Mouse (Mus musculus): ENCODE data around the gene Zfp36l2.

- TF ChIP-seq NELFE (IDR thresholded peaks at IDR 0.05; ENCODE audit: low read depth, low read length) (no peak), USF2 (conservative IDR thresholded peaks at IDR 0.05; ENCODE audit: low read depth, low read length) (no peak), CTCF (conservative IDR thresholded peaks at IDR 0.05 in 1 of 2, IDR thresholded peaks at IDR 0.05 in 1 of 2; ENCODE audit: low read depth in 2 of 2, low read length in 2 of 2) (no peak)
Measured at GRCm38 (mm10) chr17:84163066-84163785, 24.5 kb downstream of the Zfp36l2 start.
